Mouse (Mus musculus): ENCODE results near the gene Aloxe3.

The Aloxe3 gene

GRCm38 (mm10) chr11:69180120-69180519 is 54.4 kb downstream of the Aloxe3 start:
- DNase-seq (ENCODE audit: low spot score) = no peak

GRCm38 (mm10) chr11:69185031-69185430 is 59.3 kb downstream of the Aloxe3 start:
- DNase-seq (ENCODE audit: low spot score) = no peak

DNA sequence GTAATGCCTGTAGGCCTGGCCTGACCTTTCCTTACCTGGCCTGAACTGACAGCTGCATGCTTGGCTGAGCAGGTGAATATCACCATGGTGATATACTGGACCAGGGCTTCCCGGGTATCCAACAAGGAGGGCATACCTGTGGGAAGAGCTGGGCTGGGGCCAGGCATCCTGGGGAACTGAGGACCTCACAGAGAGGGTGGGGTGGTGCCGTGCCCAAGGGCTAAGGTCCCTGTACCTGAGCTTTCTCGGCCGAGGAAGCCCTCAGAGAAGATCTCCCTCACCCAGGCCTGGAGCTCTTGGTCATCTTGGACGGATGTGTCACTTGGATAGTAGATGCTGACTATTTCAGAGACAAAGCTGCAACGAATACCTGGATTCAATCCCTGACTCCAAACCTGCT is 60.2 kb downstream of the Aloxe3 start:
- no peak for DNase-seq (ENCODE audit: low spot score)

DNA sequence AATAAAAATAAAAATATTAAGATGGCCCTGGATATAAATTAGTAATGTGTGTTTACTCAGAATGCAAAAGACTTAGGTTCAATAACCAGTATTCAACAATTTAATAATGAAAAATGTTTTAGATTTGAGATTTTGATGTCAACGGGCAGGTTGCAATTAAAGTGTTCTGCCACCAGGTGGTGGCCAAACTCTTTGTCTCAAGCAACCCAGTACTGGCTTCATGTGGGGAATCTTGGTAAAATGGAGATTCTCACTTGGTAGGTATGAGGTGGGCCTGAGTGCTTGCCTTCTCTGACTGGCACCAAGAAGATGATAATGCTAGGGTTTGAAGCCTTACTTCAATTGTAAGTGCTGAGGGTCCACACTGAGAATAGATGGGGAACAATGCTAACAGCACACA is 67.1 kb downstream of the Aloxe3 start:
- peak; percentile 27 for DNase-seq (ENCODE audit: low spot score)

- no peak for DNase-seq (ENCODE audit: low spot score)
Observed at GRCm38 (mm10) chr11:69196766-69197165, 71.1 kb downstream of the Aloxe3 start.

- no peak for DNase-seq (ENCODE audit: low spot score)
Observed at GRCm38 (mm10) chr11:69197194-69197593, 71.5 kb downstream of the Aloxe3 start.

DNA sequence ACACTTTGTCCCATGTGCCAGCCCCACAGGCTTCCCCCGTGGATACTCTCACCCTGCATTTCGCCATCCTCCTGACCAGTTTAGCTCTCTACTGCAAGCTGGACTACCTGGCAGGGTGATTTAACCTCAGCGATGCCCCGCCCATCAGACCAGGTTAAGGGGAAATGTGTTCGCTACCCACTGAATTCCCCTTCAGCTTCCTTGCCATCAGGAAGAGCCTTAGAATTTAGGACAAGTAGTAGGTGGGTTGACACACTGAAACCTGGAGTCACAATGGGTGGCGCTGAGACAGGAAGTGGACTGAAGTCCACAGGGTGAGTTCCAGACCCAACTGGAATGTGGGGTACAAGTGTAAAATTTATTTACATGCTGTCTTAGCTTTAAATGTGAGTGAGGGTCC is 72.0 kb downstream of the Aloxe3 start, which contains the start of gene Alox8:
Gene Alox8 (minus strand): TSS at position 101 of the 400 bp plus-strand sequence.
- no peak for DNase-seq (ENCODE audit: low spot score)

All from ovary, postnatal 36 days (tissue).